Mouse (Mus musculus) spleen, postnatal 10 days (tissue): ENCODE measurements around the gene Polr2h.

Experiments
- DNase-seq, 2 experiments: peaks; one replicate each; pipeline ENCODE4 v3.0.0; 2021 to 2022; ENCODE audit warnings: low spot score in 2 of 2

Polr2h gene

GRCm38 (mm10) chr16:20722736-20723135 is 5.3 kb downstream of the Polr2h start:
- DNase-seq = no peak

- no peak for DNase-seq
These were observed 5.8 kb downstream of the Polr2h start for GRCm38 (mm10) chr16:20723247-20723646.

GRCm38 (mm10) chr16:20724338-20724748 is 6.9 kb downstream of the Polr2h start:
- peak in 1 of 2 experiments; percentile 45 for DNase-seq

- peak in 1 of 2 experiments; percentile 2 for DNase-seq
These were observed 7.9 kb downstream of the Polr2h start for GRCm38 (mm10) chr16:20725321-20725720.

- no peak for DNase-seq
These were observed 8.3 kb downstream of the Polr2h start for GRCm38 (mm10) chr16:20725750-20726149.

GRCm38 (mm10) chr16:20726384-20726783 is 8.9 kb downstream of the Polr2h start:
- DNase-seq = no peak

- no peak for DNase-seq
These were observed 12.8 kb downstream of the Polr2h start for GRCm38 (mm10) chr16:20730293-20730711.

GRCm38 (mm10) chr16:20731688-20732087 is 14.2 kb downstream of the Polr2h start:
- DNase-seq = no peak

- DNase-seq = no peak
These were observed 14.9 kb downstream of the Polr2h start for GRCm38 (mm10) chr16:20732251-20732924.

GRCm38 (mm10) chr16:20732925-20733730 is 15.7 kb downstream of the Polr2h start, which contains the start of gene Chrd:
Gene Chrd, plus strand, starts transcription at chr16:20733127.
- no peak for DNase-seq

GRCm38 (mm10) chr16:20733731-20734730 is 16.6 kb downstream of the Polr2h start, which contains the start of gene Thpo:
Gene Thpo, minus strand, starts transcription at chr16:20734511.
- DNase-seq = no peak

GRCm38 (mm10) chr16:20735651-20736050 is 18.2 kb downstream of the Polr2h start:
- no peak for DNase-seq

GRCm38 (mm10) chr16:20736168-20736567 is 18.7 kb downstream of the Polr2h start:
- DNase-seq = no peak

- no peak for DNase-seq
These were observed 19.4 kb downstream of the Polr2h start for GRCm38 (mm10) chr16:20736823-20737222.

- DNase-seq = no peak
These were observed 22.4 kb downstream of the Polr2h start for GRCm38 (mm10) chr16:20739845-20740244.

- DNase-seq = no peak
These were observed 29.2 kb downstream of the Polr2h start for GRCm38 (mm10) chr16:20746641-20747040.

- no peak for DNase-seq
These were observed 33.1 kb downstream of the Polr2h start for GRCm38 (mm10) chr16:20750518-20750917.

- DNase-seq = no peak
These were observed 38.6 kb downstream of the Polr2h start for GRCm38 (mm10) chr16:20756052-20756451.

GRCm38 (mm10) chr16:20757385-20757784 is 39.9 kb downstream of the Polr2h start:
- no peak for DNase-seq

GRCm38 (mm10) chr16:20761681-20762080 is 44.2 kb downstream of the Polr2h start:
- DNase-seq = peak in 1 of 2 experiments; percentile 68

GRCm38 (mm10) chr16:20765244-20765643 is 47.8 kb downstream of the Polr2h start:
- DNase-seq = peak; percentile 20 to 68
